ENCODE assay signal across 7 mouse cellular contexts in the genomic region with DNA sequence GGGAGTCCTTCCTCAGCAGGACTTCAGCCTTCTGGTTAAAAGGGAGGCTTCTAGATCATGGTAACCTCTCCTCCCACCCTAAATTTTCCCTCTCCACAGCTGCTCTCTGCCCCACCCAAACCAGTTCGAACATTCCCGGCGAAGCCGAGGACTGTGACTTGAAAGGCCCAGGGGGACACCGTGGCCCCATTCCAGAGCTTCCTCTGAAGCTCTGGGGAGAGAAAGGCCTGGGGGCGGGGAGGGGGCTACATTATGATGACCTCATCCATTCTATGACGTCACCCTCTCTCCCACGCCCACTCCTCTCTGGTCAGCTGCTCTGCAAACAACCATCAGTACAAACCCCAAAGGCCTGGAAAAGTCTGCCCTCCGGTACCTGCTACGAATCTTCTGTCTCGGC. TPM values are rescaled to one million over a fixed set of nuclear protein-coding genes. Genes with fewer than 3 reads are reported as not detected.
A peak's percentile ranks its signal among the peaks of the same experiment; 100 is the strongest.
DNase-seq lines count a peak whose midpoint lies in the region; ATAC-seq and TF ChIP-seq lines count a peak whose summit lies in the region.

A gene (plus strand): TSS at position 303 of the 400 bp plus-strand sequence.

- no peaks in the 10 kb centered on the region for H3K9me3 ChIP-seq in lung, embryonic 14.5 days (ENCODE audit: low read depth, low read length)
- no peaks in the 10 kb centered on the region for H3K9me3 ChIP-seq in forebrain, embryonic 14.5 days (replicated peaks; ENCODE audit: control insufficient read depth, low read length)
- H3K9me3 ChIP-seq in limb, embryonic 14.5 days (ENCODE audit: control insufficient read depth, low read length) = no peaks in the 10 kb centered on the region
- H3K9me3 ChIP-seq in stomach, embryonic 15.5 days = no peaks in the 10 kb centered on the region

- no peak for ATAC-seq in lung, embryonic 14.5 days (ENCODE audit: insufficient read depth)
- ATAC-seq in forebrain, embryonic 14.5 days = no peak
- no peak for ATAC-seq in limb, embryonic 14.5 days (ENCODE audit: low FRiP score, low read depth)
- ATAC-seq in stomach, embryonic 15.5 days (ENCODE audit: insufficient read depth, low FRiP score, low read depth) = no peak

- no peaks in the 10 kb centered on the region for H3K27me3 ChIP-seq in lung, embryonic 14.5 days (ENCODE audit: insufficient read depth, low read length)
- H3K27me3 ChIP-seq in forebrain, embryonic 14.5 days (replicated peaks; ENCODE audit: control insufficient read depth, insufficient read depth, low read length) = no peaks in the 10 kb centered on the region
- H3K27me3 ChIP-seq in limb, embryonic 14.5 days (ENCODE audit: control insufficient read depth, insufficient read depth, low read length) = no peaks in the 10 kb centered on the region
- H3K27me3 ChIP-seq in stomach, embryonic 15.5 days (replicated peaks) = no peaks in the 10 kb centered on the region

- no peak for DNase-seq in lung, embryonic 14.5 days
- DNase-seq in lung, postnatal 25 days (ENCODE audit: low spot score) = no peak
- no peak for DNase-seq in forebrain, embryonic 14.5 days (ENCODE audit: low spot score)
- no peak for DNase-seq in limb, embryonic 14.5 days (ENCODE audit: low spot score)
- DNase-seq in gastrocnemius, postnatal 36 days = no peak
- no peak for DNase-seq in gastrocnemius, adult 18-20 months (ENCODE audit: low spot score)

- no peak for TF ChIP-seq POLR2A in limb, embryonic 14.5 days (IDR thresholded peaks at IDR 0.05; ENCODE audit: borderline replicate concordance, extremely low read depth, insufficient read depth, insufficient read length)

- H3K27ac ChIP-seq in lung, embryonic 14.5 days (ENCODE audit: low read depth) = no peak within 1 kb of the TSS
- no peak within 1 kb of the TSS for H3K27ac ChIP-seq in forebrain, embryonic 14.5 days (ENCODE audit: low read depth, low read length)
- 0 out of 2 replicates have a peak within 1 kb of the TSS, but pooled peaks have one; percentile 22 for H3K27ac ChIP-seq in limb, embryonic 14.5 days (replicated peaks; ENCODE audit: low read depth, low read length)
- H3K27ac ChIP-seq in stomach, embryonic 15.5 days = peak within 1 kb of the TSS; percentile 45; the same call in 1 of the 2 replicates

- H3K36me3 ChIP-seq in lung, embryonic 14.5 days (ENCODE audit: insufficient read depth) = no peaks in the 10 kb centered on the region
- no peaks in the 10 kb centered on the region for H3K36me3 ChIP-seq in forebrain, embryonic 14.5 days (ENCODE audit: control insufficient read depth, insufficient read depth, low read length)
- no peaks in the 10 kb centered on the region for H3K36me3 ChIP-seq in limb, embryonic 14.5 days (ENCODE audit: control insufficient read depth, insufficient read depth, low read length)
- no peaks in the 10 kb centered on the region for H3K36me3 ChIP-seq in stomach, embryonic 15.5 days

- peak within 1 kb of the TSS; percentile 71 for H3K4me2 ChIP-seq in lung, embryonic 14.5 days
- H3K4me2 ChIP-seq in forebrain, embryonic 14.5 days (ENCODE audit: low read length) = peak within 1 kb of the TSS; percentile 52
- H3K4me2 ChIP-seq in limb, embryonic 14.5 days (replicated peaks; ENCODE audit: low read depth, low read length, severe bottlenecking) = peak within 1 kb of the TSS; percentile 68
- peak within 1 kb of the TSS; percentile 77 for H3K4me2 ChIP-seq in stomach, embryonic 15.5 days

- H3K4me1 ChIP-seq in lung, embryonic 14.5 days (ENCODE audit: insufficient read depth) = peaks cover 9% of the 10 kb centered on the region; the same call in 1 of the 2 replicates
- peaks cover 15% of the 10 kb centered on the region for H3K4me1 ChIP-seq in forebrain, embryonic 14.5 days (ENCODE audit: control insufficient read depth, insufficient read depth, low read length)
- H3K4me1 ChIP-seq in limb, embryonic 14.5 days (ENCODE audit: control insufficient read depth, insufficient read depth, low read length) = peaks cover 25% of the 10 kb centered on the region
- peaks cover 19% of the 10 kb centered on the region for H3K4me1 ChIP-seq in stomach, embryonic 15.5 days

- 68% methylated on average over 11 of the region's 11 CpGs for WGBS in lung, embryonic 14.5 days
- 84% methylated on average over 11 of the region's 11 CpGs for WGBS in forebrain, embryonic 14.5 days
- 84% methylated on average over 11 of the region's 11 CpGs for WGBS in limb, embryonic 14.5 days
- 75% methylated on average over 11 of the region's 11 CpGs for WGBS in stomach, embryonic 15.5 days

- H3K9ac ChIP-seq in lung, embryonic 14.5 days = peak within 1 kb of the TSS; percentile 49
- H3K9ac ChIP-seq in forebrain, embryonic 14.5 days (ENCODE audit: low read length) = peak within 1 kb of the TSS; percentile 52; the same call in 1 of the 2 replicates
- peak within 1 kb of the TSS; percentile 59 for H3K9ac ChIP-seq in limb, embryonic 14.5 days (ENCODE audit: low read depth, low read length, severe bottlenecking)
- peak within 1 kb of the TSS; percentile 23; the same call in 1 of the 2 replicates for H3K9ac ChIP-seq in stomach, embryonic 15.5 days

- peak within 1 kb of the TSS; percentile 32 for H3K4me3 ChIP-seq in lung, embryonic 14.5 days (ENCODE audit: low read depth, low read length)
- H3K4me3 ChIP-seq in forebrain, embryonic 14.5 days (ENCODE audit: low read depth, low read length) = peak within 1 kb of the TSS; percentile 18
- peak within 1 kb of the TSS; percentile 34 for H3K4me3 ChIP-seq in limb, embryonic 14.5 days (replicated peaks; ENCODE audit: low read length)
- H3K4me3 ChIP-seq in stomach, embryonic 15.5 days (replicated peaks) = peak within 1 kb of the TSS; percentile 36

- TF ChIP-seq CTCF in lung, embryonic 14.5 days (IDR thresholded peaks at IDR 0.05; ENCODE audit: low read depth) = no peak

- intact Hi-C loops in gastrocnemius, postnatal 36 days (cut with DNase I) = loop anchor here (2.0 kb wide), 2 partner anchors 56 to 78 kb away; no protein-coding TSS in a partner anchor

RNA-seq across cellular contexts. Expression of the gene that starts here (rescaled TPM):
- not detected in 2 replicates for polyA plus RNA-seq in lung, embryonic 14.5 days (2014; fragmentation: Nextera tagmentation; extraction: Ambion mirVana)
- not detected in 2 replicates for polyA plus RNA-seq in forebrain, embryonic 14.5 days (2014; fragmentation: Nextera tagmentation; extraction: Ambion mirVana)
- polyA plus RNA-seq in limb, embryonic 14.5 days (2012; rRNA removed) = 0.36 and 0.44 TPM in 2 replicates
- 0.10 TPM in 1 of 2 replicates, not detected in the other for polyA plus RNA-seq in limb, embryonic 14.5 days (2014; fragmentation: Nextera tagmentation; extraction: Ambion mirVana)
- polyA plus RNA-seq in stomach, embryonic 15.5 days (2015; fragmentation: Nextera tagmentation; extraction: Ambion mirVana) = not detected in 2 replicates
- not detected for total RNA-seq in gastrocnemius, postnatal 36 days (2021)
- total RNA-seq in gastrocnemius, adult 18-20 months (2021) = not detected

Comparison
In these comparisons a context has a peak if more than half of its experiments do, and no peak if none do; other contexts are left out.
1. H3K27ac ChIP-seq: peak in limb, embryonic 14.5 days (single experiment) and stomach, embryonic 15.5 days (single experiment); none in lung, embryonic 14.5 days (single experiment) and forebrain, embryonic 14.5 days (single experiment).
2. Peak in every context shown above with its lines, with median percentiles within 50 percentile points of each other: H3K4me2 ChIP-seq, H3K4me3 ChIP-seq and H3K9ac ChIP-seq.